Mouse (Mus musculus) neural tube, embryonic 11.5 days (tissue): ENCODE measurements at regions not wholly inside any gene's neighbourhood (a gene's known extent, or its start where the extent isn't known, plus 50 kb on each side); places are given as distances from the start of the nearest gene placed in this dataset.

Experiments used
- ATAC-seq: fragments of 200-750 bp; cut with Nextera tagmentation; 2 replicates; pipeline ENCODE4 v1.8.0; 2017; ENCODE audit warnings: moderate number of reproducible peaks, mild to moderate bottlenecking, moderate TSS enrichment, moderate library complexity; ENCODE audit not compliant: insufficient read depth, low FRiP score, low TSS enrichment
- DNase-seq: peaks from one replicate; pipeline ENCODE4 v3.0.0-alpha.2; 2015; ENCODE audit warnings: low spot score
- H3K27ac ChIP-seq: fragments of 300-500 bp; sonication (generic); 2 replicates; pipeline ENCODE4 v1.5.1; 2014; ENCODE audit warnings: low read depth, mild to moderate bottlenecking, low read length
- H3K27me3 ChIP-seq: fragments of 300-500 bp; sonication (generic); 2 replicates; pipeline ENCODE4 v1.6.1; 2014; ENCODE audit warnings: mild to moderate bottlenecking, low read length, mixed read lengths; ENCODE audit not compliant: control insufficient read depth, insufficient read depth
- H3K36me3 ChIP-seq: fragments of 300-500 bp; sonication (generic); 2 replicates; pipeline ENCODE4 v1.6.1; 2014; ENCODE audit warnings: mild to moderate bottlenecking, low read length, moderate library complexity, mixed read lengths; ENCODE audit not compliant: control insufficient read depth, insufficient read depth
- H3K4me1 ChIP-seq: fragments of 300-500 bp; sonication (generic); 2 replicates; pipeline ENCODE4 v1.6.1; 2014; ENCODE audit warnings: low read length, mixed read lengths; ENCODE audit not compliant: control insufficient read depth, insufficient read depth
- H3K4me2 ChIP-seq: fragments of 300-500 bp; sonication (generic); 2 replicates; pipeline ENCODE4 v1.6.1; 2014; ENCODE audit warnings: low read depth, mild to moderate bottlenecking, moderate library complexity
- H3K4me3 ChIP-seq: fragments of 300-500 bp; sonication (generic); 2 replicates; pipeline ENCODE4 v1.5.1; 2014; ENCODE audit warnings: low read depth, low read length
- H3K9ac ChIP-seq: fragments of 300-500 bp; sonication (generic); 2 replicates; pipeline ENCODE4 v1.6.1; 2014; ENCODE audit warnings: mild to moderate bottlenecking, low read length
- H3K9me3 ChIP-seq: fragments of 300-500 bp; sonication (generic); 2 replicates; pipeline ENCODE4 v1.6.1; 2016; ENCODE audit warnings: low read length; ENCODE audit not compliant: control insufficient read depth
- WGBS: fragments of 180-500 bp; shearing (Covaris S2); extraction: QIAGEN DNeasy Blood & Tissue Kit; methylation state at CpG from one replicate; pipeline ENCODE4 v1.1.7; 2014; 5-methylcytosine and 5-hydroxymethylcytosine counted together

DNA sequence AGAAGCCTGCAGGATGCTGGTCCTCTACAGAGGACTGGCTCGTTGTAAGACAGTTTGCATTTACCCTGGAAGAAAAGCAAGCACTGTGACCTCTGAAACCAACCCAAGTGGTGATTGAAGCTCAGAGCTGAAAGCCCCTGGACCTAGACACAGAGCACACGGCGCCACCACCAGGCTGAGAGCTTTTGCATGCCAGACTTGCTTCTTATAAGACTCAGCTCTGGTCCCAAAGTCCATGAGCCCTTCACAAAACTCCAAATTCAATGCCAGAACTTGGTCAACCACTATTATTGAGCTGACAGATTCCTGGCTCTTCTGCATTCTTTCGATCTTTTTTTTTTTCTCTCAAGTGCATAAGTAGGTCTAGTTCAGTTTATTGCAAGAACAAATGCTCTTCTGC is 164.6 kb upstream of the Sfrp2 start:
- no peak for ATAC-seq
- Histone ChIP-seq H3K4me1 (no peaks in the 10 kb centered on the region), H3K4me3 (no peak overlapping the region), H3K9me3 (no peaks in the 10 kb centered on the region), H3K36me3 (no peaks in the 10 kb centered on the region), H3K9ac (no peak overlapping the region), H3K27me3 (no peaks in the 10 kb centered on the region), H3K27ac (no peak overlapping the region), H3K4me2 (no peak overlapping the region)
- WGBS, result 80% methylated on average over 4 of the region's 4 CpGs
- DNase-seq, result no peak

DNA sequence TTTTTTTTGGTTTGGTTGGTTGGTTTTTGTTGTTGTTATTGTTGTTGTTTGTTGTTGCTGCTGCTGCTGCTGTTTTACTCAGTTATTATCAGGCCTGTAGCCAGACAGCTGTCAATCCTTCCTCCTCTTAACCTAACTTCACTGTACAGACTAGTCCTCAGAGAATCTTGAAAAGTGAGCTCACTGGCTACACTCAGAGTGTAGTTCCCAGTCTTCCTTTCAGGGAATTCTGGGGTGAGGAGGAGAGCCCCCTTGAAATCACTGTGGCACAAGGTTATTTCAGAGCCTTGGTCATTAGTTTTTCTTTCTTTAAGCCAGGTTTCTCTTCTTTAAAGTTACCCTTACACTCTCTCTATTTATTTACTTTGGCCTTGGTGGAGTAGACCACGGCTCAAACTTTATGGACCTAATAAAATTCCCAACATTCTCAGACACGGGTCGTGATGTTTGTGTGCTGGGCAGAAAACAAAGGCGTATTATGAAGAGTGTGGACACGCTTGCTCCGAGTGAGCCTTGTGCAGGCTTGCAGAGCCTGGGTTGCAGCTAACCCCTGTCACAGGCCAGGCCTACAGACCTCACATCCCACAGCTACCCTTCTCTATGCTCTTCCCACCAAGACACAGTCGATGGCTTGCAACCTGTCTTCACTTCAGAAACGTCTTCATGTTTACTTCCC is 156.9 kb upstream of the Sfrp2 start:
- no peaks in the 10 kb centered on the region for H3K27me3 ChIP-seq
- no peaks in the 10 kb centered on the region for H3K9me3 ChIP-seq
- H3K4me3 ChIP-seq, result no peak overlapping the region
- H3K4me2 ChIP-seq, result no peak overlapping the region
- DNase-seq (no peak), ATAC-seq (no peak)
- WGBS, result 53% methylated on average over 8 of the region's 8 CpGs
- no peak overlapping the region for H3K27ac ChIP-seq
- H3K36me3 ChIP-seq, result no peaks in the 10 kb centered on the region
- no peaks in the 10 kb centered on the region for H3K4me1 ChIP-seq
- H3K9ac ChIP-seq, result no peak overlapping the region

DNA sequence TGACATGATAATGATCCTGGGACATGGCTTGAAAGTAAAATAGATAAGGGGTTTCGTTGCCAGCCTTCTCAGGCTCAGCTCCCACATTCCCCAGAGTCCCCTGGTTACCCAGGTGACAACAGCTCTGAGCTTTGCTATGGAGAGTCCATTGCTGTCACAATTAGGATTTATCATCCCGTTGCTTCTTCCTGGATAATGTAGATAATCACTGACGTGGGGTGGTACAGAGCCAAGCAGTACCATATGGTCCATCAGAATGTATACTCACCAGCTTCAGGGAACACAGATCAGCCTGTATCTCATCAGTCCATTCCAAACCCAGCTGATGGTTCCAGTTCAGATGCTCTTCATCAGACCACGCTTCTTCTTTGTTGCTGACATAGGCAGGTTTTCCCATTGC is 145.7 kb upstream of the Sfrp2 start:
- no peak overlapping the region for H3K4me3 ChIP-seq
- ATAC-seq (no peak), DNase-seq (no peak)
- H3K4me1 ChIP-seq, result no peaks in the 10 kb centered on the region
- no peak overlapping the region for H3K9ac ChIP-seq
- no peaks in the 10 kb centered on the region for H3K9me3 ChIP-seq
- H3K4me2 ChIP-seq, result no peak overlapping the region
- no peak overlapping the region for H3K27ac ChIP-seq
- WGBS, result 67% methylated on average over 4 of the region's 4 CpGs
- H3K27me3 ChIP-seq, result no peaks in the 10 kb centered on the region
- H3K36me3 ChIP-seq, result no peaks in the 10 kb centered on the region

DNA sequence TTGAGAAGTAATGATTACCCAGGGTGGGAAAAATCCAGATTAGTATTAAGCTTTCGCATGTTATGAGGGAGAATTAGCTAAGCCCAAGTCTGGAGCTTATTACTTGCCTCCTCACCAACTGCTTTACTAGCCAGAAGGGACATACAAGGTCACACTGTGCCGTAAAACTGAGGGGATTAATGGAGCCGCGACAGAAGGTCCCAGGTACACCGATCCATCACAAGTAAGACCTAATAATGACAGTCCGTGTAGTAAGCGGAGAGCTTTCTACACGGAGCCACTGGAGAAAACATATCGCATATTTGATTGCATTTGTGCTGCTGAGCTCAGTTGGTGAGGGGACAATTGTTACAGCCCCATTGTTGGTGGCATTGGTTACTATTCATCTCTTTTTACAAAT is 133.1 kb upstream of the Sfrp2 start:
- Histone ChIP-seq H3K36me3 (no peaks in the 10 kb centered on the region), H3K4me3 (no peak overlapping the region), H3K4me2 (no peak overlapping the region), H3K4me1 (no peaks in the 10 kb centered on the region), H3K27me3 (no peaks in the 10 kb centered on the region), H3K9ac (no peak overlapping the region), H3K9me3 (no peaks in the 10 kb centered on the region), H3K27ac (no peak overlapping the region)
- ATAC-seq (no peak), DNase-seq (no peak)
- 84% methylated on average over 9 of the region's 9 CpGs for WGBS

DNA sequence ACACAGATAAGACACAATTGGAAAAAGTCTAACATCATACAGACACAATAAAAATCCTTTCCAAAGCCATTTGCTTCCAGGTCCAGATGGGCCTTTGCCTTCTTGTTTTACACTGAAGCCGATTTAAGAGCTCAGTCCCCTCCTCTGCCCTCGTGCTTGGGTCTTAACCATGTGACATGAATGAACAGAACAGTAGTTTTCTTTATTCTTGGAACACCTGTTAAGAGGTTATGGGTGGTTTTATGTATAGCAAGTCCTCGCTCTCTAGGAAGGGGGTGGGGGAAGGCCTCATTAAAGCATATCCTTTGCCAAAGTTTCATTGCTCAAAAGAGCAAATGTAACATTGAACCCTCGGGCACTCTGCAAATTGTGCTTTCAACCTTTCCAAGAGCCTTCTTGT is 125.7 kb upstream of the Sfrp2 start:
- H3K9ac ChIP-seq, result no peak overlapping the region
- no peak overlapping the region for H3K4me2 ChIP-seq
- ATAC-seq, result no peak
- no peaks in the 10 kb centered on the region for H3K36me3 ChIP-seq
- no peaks in the 10 kb centered on the region for H3K9me3 ChIP-seq
- WGBS, result 78% methylated on average over 4 of the region's 4 CpGs
- no peak for DNase-seq
- no peaks in the 10 kb centered on the region for H3K27me3 ChIP-seq
- H3K27ac ChIP-seq, result no peak overlapping the region
- H3K4me1 ChIP-seq, result no peaks in the 10 kb centered on the region
- H3K4me3 ChIP-seq, result no peak overlapping the region

DNA sequence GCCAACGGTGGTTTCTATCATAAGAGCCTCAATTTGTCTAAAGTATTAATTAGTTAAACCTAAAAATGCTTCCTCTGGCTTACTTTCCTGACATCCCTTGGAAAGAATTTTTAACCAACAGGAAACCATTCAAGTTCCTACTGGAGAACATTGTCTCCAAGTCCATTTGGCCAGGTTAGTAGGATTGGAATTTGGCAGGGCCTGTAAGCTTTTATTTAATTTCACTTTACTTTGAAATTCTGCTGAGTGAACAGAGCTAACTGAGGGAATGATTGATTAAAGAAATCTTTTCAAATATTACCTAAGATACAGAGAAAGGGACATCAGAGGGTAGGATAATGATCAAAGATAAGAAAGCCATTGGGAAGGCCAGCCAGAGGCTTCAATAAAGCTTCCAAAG is 102.4 kb upstream of the Sfrp2 start:
- no peak for DNase-seq
- H3K4me3 ChIP-seq, result no peak overlapping the region
- no peaks in the 10 kb centered on the region for H3K36me3 ChIP-seq
- no peak overlapping the region for H3K27ac ChIP-seq
- H3K27me3 ChIP-seq, result no peaks in the 10 kb centered on the region
- no peaks in the 10 kb centered on the region for H3K4me1 ChIP-seq
- no peak overlapping the region for H3K4me2 ChIP-seq
- no peak for ATAC-seq
- WGBS, result 85% methylated on average over 1 of the region's 1 CpGs
- H3K9me3 ChIP-seq, result no peaks in the 10 kb centered on the region
- no peak overlapping the region for H3K9ac ChIP-seq

DNA sequence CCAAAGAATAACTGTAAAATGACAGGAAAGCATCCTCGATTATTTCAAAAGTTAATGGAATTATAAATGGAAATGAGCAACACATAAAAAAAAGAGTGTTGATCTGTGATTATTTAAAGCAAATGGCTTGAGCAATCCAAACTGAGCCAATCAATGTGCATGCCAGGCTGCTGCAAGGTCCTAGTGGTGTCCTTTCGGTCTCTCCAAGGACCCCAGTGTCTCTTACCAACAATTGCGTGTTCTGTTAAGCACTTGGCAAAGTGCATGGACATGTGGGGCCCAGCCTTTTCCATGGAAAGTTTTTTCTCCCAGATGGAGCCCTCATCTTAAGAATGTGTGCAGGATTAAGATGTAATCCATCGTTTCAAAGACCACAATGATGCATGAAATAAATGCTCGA is 90.0 kb upstream of the Sfrp2 start:
- DNase-seq, result no peak
- Histone ChIP-seq H3K9ac (no peak overlapping the region), H3K27me3 (no peaks in the 10 kb centered on the region), H3K4me2 (no peak overlapping the region), H3K4me1 (no peaks in the 10 kb centered on the region), H3K4me3 (no peak overlapping the region), H3K9me3 (no peaks in the 10 kb centered on the region), H3K36me3 (no peaks in the 10 kb centered on the region), H3K27ac (no peak overlapping the region)
- WGBS, result 89% methylated on average over 5 of the region's 5 CpGs
- ATAC-seq, result no peak

DNA sequence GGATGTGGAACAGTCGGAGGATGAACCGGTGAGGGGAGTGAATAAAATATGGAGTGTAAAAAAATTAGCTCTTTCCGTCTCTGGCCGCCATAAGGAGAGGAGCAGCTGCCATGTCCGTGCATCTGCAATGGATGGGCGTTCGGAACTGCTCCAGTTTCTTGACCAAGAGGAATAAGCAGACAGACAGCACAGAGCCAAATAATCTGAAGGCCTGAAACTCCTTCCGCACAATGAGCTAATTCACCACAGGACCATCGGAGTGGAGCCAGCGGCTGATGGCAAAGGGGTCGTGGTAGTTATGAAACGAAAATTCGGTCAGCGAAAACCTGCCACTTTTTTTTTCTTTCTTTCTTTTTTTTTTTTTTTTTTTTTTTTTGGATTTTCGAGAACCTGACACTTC is 79.5 kb upstream of the Sfrp2 start:
- H3K36me3 ChIP-seq, result no peaks in the 10 kb centered on the region
- DNase-seq (no peak), ATAC-seq (no peak)
- H3K27ac ChIP-seq, result no peak overlapping the region
- no peaks in the 10 kb centered on the region for H3K9me3 ChIP-seq
- H3K9ac ChIP-seq, result no peak overlapping the region
- H3K4me1 ChIP-seq, result no peaks in the 10 kb centered on the region
- H3K4me2 ChIP-seq, result no peak overlapping the region
- 95% methylated on average over 15 of the region's 15 CpGs for WGBS
- no peaks in the 10 kb centered on the region for H3K27me3 ChIP-seq
- no peak overlapping the region for H3K4me3 ChIP-seq

DNA sequence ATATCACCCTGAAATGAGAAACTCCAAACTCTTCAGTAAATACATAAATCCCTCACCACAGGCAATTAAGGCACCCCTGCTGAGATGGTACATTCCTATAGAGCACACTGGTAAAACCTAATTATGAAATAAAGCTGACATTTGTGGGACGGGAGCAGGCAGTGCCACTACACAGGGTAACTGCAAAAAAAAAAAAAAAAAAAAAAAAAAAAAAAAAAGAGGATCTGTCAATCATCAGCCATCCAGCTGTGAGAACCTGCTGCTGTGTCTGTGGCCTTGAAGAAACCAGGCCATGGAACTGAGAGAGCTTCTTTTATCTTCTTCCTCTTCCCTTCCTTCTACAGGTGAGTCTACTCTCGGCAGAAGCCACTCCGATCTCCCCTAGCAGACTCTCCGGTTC is 78.6 kb upstream of the Sfrp2 start:
- no peaks in the 10 kb centered on the region for H3K36me3 ChIP-seq
- H3K9ac ChIP-seq, result no peak overlapping the region
- no peaks in the 10 kb centered on the region for H3K4me1 ChIP-seq
- H3K4me2 ChIP-seq, result no peak overlapping the region
- DNase-seq, result no peak
- H3K27me3 ChIP-seq, result no peaks in the 10 kb centered on the region
- H3K27ac ChIP-seq, result no peak overlapping the region
- H3K9me3 ChIP-seq, result no peaks in the 10 kb centered on the region
- H3K4me3 ChIP-seq, result no peak overlapping the region
- 89% methylated on average over 4 of the region's 4 CpGs for WGBS
- ATAC-seq, result no peak
